Mouse (Mus musculus): ENCODE measurements around the gene Gm42906.

DNA sequence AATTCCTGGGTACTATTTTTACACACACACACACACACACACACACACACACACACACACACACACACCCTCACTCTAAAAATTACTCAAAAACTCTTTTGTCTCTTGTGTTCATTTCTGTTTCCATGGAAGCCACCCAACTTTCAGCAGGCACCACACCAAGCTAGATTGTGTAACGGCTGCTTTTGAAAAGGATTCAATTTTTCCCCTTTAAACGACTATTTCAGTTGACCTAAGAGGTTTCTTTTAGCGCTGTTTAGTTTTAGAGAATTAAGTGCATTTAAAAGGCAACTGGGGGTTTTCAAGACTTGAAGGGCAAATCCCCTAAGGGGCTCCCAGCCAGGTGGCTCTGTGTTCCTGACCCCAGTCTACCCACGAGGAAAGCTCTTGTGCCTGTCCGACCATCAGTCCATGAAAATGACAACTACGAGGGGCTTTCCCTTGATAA, 317.5 kb downstream of the Gm42906 start:
- TF ChIP-seq CTCF (IDR thresholded peaks at IDR 0.05; ENCODE audit: low read depth, low read length) (no peak), POLR2A (IDR thresholded peaks at IDR 0.05; ENCODE audit: insufficient read depth, low read length) (no peak)
